ENCODE assay signal across 24 mouse cellular contexts in the genomic region with DNA sequence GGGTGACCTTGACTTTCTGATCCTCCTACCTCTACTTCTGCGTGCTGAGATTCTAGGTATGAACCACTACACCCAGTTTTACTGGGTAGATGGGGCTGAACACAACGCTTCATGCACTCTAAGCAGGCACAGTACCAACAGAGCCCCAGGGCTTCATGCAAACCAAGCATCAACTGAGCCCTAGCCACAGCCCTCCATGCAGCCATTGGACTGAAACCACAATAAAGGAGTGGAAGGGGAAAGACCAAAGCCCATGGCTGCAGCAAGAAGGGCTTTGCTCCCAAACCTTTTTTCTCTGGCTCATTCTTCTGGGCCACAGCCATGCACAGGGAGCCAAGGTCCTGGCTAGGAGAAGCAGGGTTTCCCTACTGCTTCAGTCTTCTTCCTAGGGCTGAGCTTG. TPM values are rescaled to one million over a fixed set of nuclear protein-coding genes. Genes with fewer than 3 reads are reported as not detected.
A peak's percentile ranks its signal among the peaks of the same experiment; 100 is the strongest.
DNase-seq lines count a peak whose midpoint lies in the region; ATAC-seq and TF ChIP-seq lines count a peak whose summit lies in the region.
"Had no signal": no experiment of that assay in that cellular context is flagged by ENCODE, and none has a peak within 500 bp of the region (broad histone marks: within the 10 kb centered on the region; RNA-seq: fewer than 3 reads in every experiment).

No protein-coding gene starts in this region.

- WGBS in heart, embryonic 11.5 days (ENCODE audit: insufficient replicate concordance): 66% methylated on average over 2 of the region's 2 CpGs
- WGBS in heart, embryonic 12.5 days: 84% methylated on average over 2 of the region's 2 CpGs
- WGBS in liver, postnatal 0 days (ENCODE audit: insufficient replicate concordance): 60% methylated on average over 2 of the region's 2 CpGs

- no peaks in the 10 kb centered on the region for H3K9me3 ChIP-seq in heart, embryonic 11.5 days (replicated peaks; ENCODE audit: control insufficient read depth, low read length)
- no peaks in the 10 kb centered on the region for H3K9me3 ChIP-seq in heart, embryonic 12.5 days (replicated peaks)
- no peaks in the 10 kb centered on the region for H3K9me3 ChIP-seq in liver, postnatal 0 days (ENCODE audit: low read length)
- H3K9me3 ChIP-seq: embryonic facial prominence, embryonic 10.5 days; embryonic facial prominence, embryonic 12.5 days; forebrain, embryonic 12.5 days had no signal

- in situ Hi-C loops in Patski (cut with MboI; ENCODE audit: low pct_unique_long_range_greater_than_20kb): no loop called here

- peak; percentile 56 for DNase-seq in heart, adult 11 months
- DNase-seq in heart, postnatal 10 days: no peak
- DNase-seq in liver (peak; percentile 1), Patski (ENCODE audit: low read depth, low spot score) (peak; percentile 51)
- DNase-seq in liver, postnatal 0 days: no peak
- DNase-seq: adrenal gland, adult 8-10 months; adrenal gland, postnatal 14 days; adrenal gland, postnatal 36 days; cerebellum, adult 11-12 months; cerebellum, adult 2 months; cerebellum, adult 9-10 months; cerebellum, postnatal 10 days; cerebellum, postnatal 25 days; forebrain, postnatal 0 days had no signal

- H3K9ac ChIP-seq in heart, embryonic 11.5 days (ENCODE audit: low read depth, low read length): no peak overlapping the region
- H3K9ac ChIP-seq in heart, embryonic 12.5 days: no peak overlapping the region
- H3K9ac ChIP-seq in liver, postnatal 0 days (replicated peaks): no peak overlapping the region
- H3K9ac ChIP-seq: embryonic facial prominence, embryonic 12.5 days; forebrain, embryonic 12.5 days; forebrain, postnatal 0 days had no signal

- POLR2A ChIA-PET in Patski (lab: Charles Lee): interaction anchor here (0.9 kb wide), 1 partner anchor 9 kb away, joined by 3 read pairs; no protein-coding TSS in a partner anchor

- TF ChIP-seq CTCF in liver, postnatal 0 days (IDR thresholded peaks at IDR 0.05; ENCODE audit: low read depth): no peak
- TF ChIP-seq CTCF in Patski (IDR thresholded peaks at IDR 0.05): no peak

- intact Hi-C loops in heart, postnatal 10 days (cut with DNase I): no loop called here

- 0 out of 2 replicates have a peak, but pooled peaks cover 3% of the 10 kb centered on the region for H3K4me1 ChIP-seq in heart, embryonic 11.5 days (ENCODE audit: control insufficient read depth, insufficient read depth, low read length)
- peaks cover 14% of the 10 kb centered on the region for H3K4me1 ChIP-seq in heart, embryonic 12.5 days (replicated peaks)
- no peaks in the 10 kb centered on the region for H3K4me1 ChIP-seq in liver, postnatal 0 days (ENCODE audit: insufficient read depth)
- H3K4me1 ChIP-seq: embryonic facial prominence, embryonic 10.5 days; embryonic facial prominence, embryonic 12.5 days; forebrain, embryonic 12.5 days had no signal

- H3K4me3 ChIP-seq in heart, embryonic 11.5 days (ENCODE audit: low read depth, low read length): no peak overlapping the region
- H3K4me3 ChIP-seq in heart, embryonic 12.5 days: no peak overlapping the region
- no peak overlapping the region for H3K4me3 ChIP-seq in liver, postnatal 0 days (ENCODE audit: low read depth, low read length)
- H3K4me3 ChIP-seq: embryonic facial prominence, embryonic 10.5 days; embryonic facial prominence, embryonic 12.5 days; forebrain, embryonic 12.5 days had no signal

- no peak overlapping the region; the same call in 1 of the 2 replicates for H3K27ac ChIP-seq in heart, embryonic 11.5 days (ENCODE audit: low read depth, low read length)
- peak overlapping the region; percentile 33; the same call in 1 of the 2 replicates for H3K27ac ChIP-seq in heart, embryonic 12.5 days (ENCODE audit: poor library complexity, severe bottlenecking)
- H3K27ac ChIP-seq in liver, postnatal 0 days (ENCODE audit: low read depth): no peak overlapping the region
- H3K27ac ChIP-seq: embryonic facial prominence, embryonic 10.5 days; embryonic facial prominence, embryonic 12.5 days; forebrain, embryonic 12.5 days had no signal

- no peaks in the 10 kb centered on the region for H3K27me3 ChIP-seq in heart, embryonic 11.5 days (ENCODE audit: control insufficient read depth, insufficient read depth, low read length)
- H3K27me3 ChIP-seq in heart, embryonic 12.5 days (replicated peaks): no peaks in the 10 kb centered on the region
- no peaks in the 10 kb centered on the region for H3K27me3 ChIP-seq in liver, postnatal 0 days (ENCODE audit: insufficient read depth, low read length)
- H3K27me3 ChIP-seq in Patski: no peaks in the 10 kb centered on the region
- H3K27me3 ChIP-seq: embryonic facial prominence, embryonic 12.5 days; forebrain, embryonic 12.5 days had no signal

- no peak overlapping the region for H3K4me2 ChIP-seq in heart, embryonic 11.5 days
- H3K4me2 ChIP-seq in heart, embryonic 12.5 days: no peak overlapping the region
- no peak overlapping the region for H3K4me2 ChIP-seq in liver, postnatal 0 days (ENCODE audit: low read depth, low read length)
- H3K4me2 ChIP-seq: embryonic facial prominence, embryonic 12.5 days; forebrain, embryonic 12.5 days had no signal

- TF ChIP-seq EP300 in liver, postnatal 0 days (IDR thresholded peaks at IDR 0.05; ENCODE audit: low read depth): no peak

- CTCF ChIA-PET in Patski (lab: Charles Lee): no interaction called here

- no peaks in the 10 kb centered on the region for H3K36me3 ChIP-seq in heart, embryonic 11.5 days (ENCODE audit: control insufficient read depth, insufficient read depth, low read length)
- H3K36me3 ChIP-seq in heart, embryonic 12.5 days: no peaks in the 10 kb centered on the region
- H3K36me3 ChIP-seq in liver, postnatal 0 days (replicated peaks; ENCODE audit: insufficient read depth, low read length): no peaks in the 10 kb centered on the region
- H3K36me3 ChIP-seq: embryonic facial prominence, embryonic 10.5 days; embryonic facial prominence, embryonic 12.5 days; forebrain, embryonic 12.5 days had no signal

- no peak for ATAC-seq in heart, embryonic 11.5 days (replicated peaks; ENCODE audit: insufficient number of reproducible peaks, low FRiP score, low TSS enrichment)
- ATAC-seq in heart, embryonic 12.5 days (ENCODE audit: insufficient number of reproducible peaks, low FRiP score): no peak
- ATAC-seq in liver, postnatal 0 days: no peak
- peak; percentile 79 for ATAC-seq in Patski
- no peak for ATAC-seq in megakaryocyte, adult 5-6 weeks (ENCODE audit: poor library complexity, severe bottlenecking)
- ATAC-seq: forebrain, embryonic 14.5 days; forebrain, postnatal 0 days had no signal

RNA-seq across cellular contexts. Expression of a gene that starts 31.7 kb away (rescaled TPM):
- polyA plus RNA-seq in heart, embryonic 11.5 days (2014; fragmentation: Nextera tagmentation; extraction: Ambion mirVana): 48.7 and 58.5 TPM in 2 replicates
- 51.1 and 51.9 TPM in 2 replicates for polyA plus RNA-seq in heart, embryonic 12.5 days (2016; fragmentation: Nextera tagmentation; extraction: Ambion mirVana)
- 10 to 100 TPM; 35.7 to 38.2 TPM for total RNA-seq in heart, postnatal 10 days (2021)
- polyA plus RNA-seq in liver, postnatal 0 days (2015; fragmentation: Nextera tagmentation; extraction: Ambion mirVana): 18.6 and 19.7 TPM in 2 replicates
- 33.4 TPM for polyA plus RNA-seq in Patski (2021)
- total RNA-seq in megakaryocyte, adult 5-6 weeks (2015): 18.8 and 20.2 TPM in 2 replicates
- 22.0 and 31.9 TPM in 2 replicates for total RNA-seq in megakaryocyte, adult 5-6 weeks (2017)

RNA-seq across cellular contexts. Expression of a gene that starts 32.2 kb away (rescaled TPM):
- polyA plus RNA-seq in heart, embryonic 11.5 days (2014; fragmentation: Nextera tagmentation; extraction: Ambion mirVana): 157 and 159 TPM in 2 replicates
- polyA plus RNA-seq in heart, embryonic 12.5 days (2016; fragmentation: Nextera tagmentation; extraction: Ambion mirVana): 200 and 212 TPM in 2 replicates
- 10 to 100 TPM; 77.5 to 93.1 TPM for total RNA-seq in heart, postnatal 10 days (2021)
- not detected in 2 replicates for polyA plus RNA-seq in liver, postnatal 0 days (2015; fragmentation: Nextera tagmentation; extraction: Ambion mirVana)
- not detected for polyA plus RNA-seq in Patski (2021)
- not detected in 2 replicates for total RNA-seq in megakaryocyte, adult 5-6 weeks (2015)
- not detected in 2 replicates for total RNA-seq in megakaryocyte, adult 5-6 weeks (2017)
- total RNA-seq: adrenal gland, adult 18-20 months; adrenal gland, adult 8-10 months; adrenal gland, postnatal 14 days; adrenal gland, postnatal 36 days; MEL had no signal
- polyA plus RNA-seq: cerebellum, adult 2 months; cortical plate, adult 2 months; forebrain, embryonic 12.5 days; forebrain, embryonic 14.5 days; forebrain, postnatal 0 days had no signal

Comparison
In these comparisons a context has a peak if more than half of its experiments do, and no peak if none do; other contexts are left out.
1. DNase-seq: peak in heart, adult 11 months (single experiment), liver (single experiment) and Patski (single experiment); none in heart, postnatal 10 days (0 of 2) and liver, postnatal 0 days (single experiment).
2. RNA of a gene that starts 32.2 kb away (polyA plus RNA-seq): 200 to 212 TPM in heart, embryonic 12.5 days and 157 to 159 TPM in heart, embryonic 11.5 days; not detected in liver, postnatal 0 days and not detected in Patski (single experiment); every median in the first group is over 100 times any median in the second.